Mouse (Mus musculus): ENCODE results near the gene Fkbp1a.

Fkbp1a gene

DNA sequence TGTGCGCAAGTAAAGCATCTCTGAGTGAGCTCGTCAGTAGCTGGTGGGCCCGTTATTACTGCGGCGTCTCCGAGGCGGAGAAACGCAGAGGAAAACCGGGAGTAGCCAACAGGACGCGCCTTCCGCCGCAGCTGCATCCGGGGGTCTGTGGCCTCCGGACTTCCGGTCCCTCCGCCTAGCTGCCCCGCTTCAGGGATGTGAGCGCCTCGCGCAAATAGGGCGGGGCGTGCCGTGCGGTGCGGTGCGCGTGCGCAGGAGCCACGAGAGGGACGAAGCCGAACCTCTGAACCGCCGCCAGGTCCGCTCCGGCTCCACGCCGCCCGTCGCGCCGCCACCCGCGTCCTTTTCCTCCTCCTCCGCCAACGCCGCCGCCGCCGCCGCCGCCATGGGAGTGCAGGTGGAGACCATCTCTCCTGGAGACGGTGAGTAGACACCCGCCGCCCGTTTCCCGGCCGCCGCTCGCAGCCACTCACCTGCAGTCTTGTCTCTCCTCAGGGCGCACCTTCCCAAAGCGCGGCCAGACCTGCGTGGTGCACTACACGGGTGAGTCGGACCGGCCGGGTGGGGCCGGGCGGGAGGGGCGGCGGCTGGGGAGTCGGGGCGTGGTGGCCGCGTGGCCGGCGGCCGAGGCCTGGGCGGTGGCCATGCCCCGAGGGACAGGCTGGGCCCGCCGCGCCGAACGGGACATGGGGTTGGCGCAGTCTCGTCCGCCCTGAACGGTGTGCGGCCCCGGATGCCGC lies at the start of gene Fkbp1a:
Fkbp1a (plus strand) TSS at position 161 of the 740 bp plus-strand sequence.
- peak; percentile 98 to 99 for DNase-seq

DNA sequence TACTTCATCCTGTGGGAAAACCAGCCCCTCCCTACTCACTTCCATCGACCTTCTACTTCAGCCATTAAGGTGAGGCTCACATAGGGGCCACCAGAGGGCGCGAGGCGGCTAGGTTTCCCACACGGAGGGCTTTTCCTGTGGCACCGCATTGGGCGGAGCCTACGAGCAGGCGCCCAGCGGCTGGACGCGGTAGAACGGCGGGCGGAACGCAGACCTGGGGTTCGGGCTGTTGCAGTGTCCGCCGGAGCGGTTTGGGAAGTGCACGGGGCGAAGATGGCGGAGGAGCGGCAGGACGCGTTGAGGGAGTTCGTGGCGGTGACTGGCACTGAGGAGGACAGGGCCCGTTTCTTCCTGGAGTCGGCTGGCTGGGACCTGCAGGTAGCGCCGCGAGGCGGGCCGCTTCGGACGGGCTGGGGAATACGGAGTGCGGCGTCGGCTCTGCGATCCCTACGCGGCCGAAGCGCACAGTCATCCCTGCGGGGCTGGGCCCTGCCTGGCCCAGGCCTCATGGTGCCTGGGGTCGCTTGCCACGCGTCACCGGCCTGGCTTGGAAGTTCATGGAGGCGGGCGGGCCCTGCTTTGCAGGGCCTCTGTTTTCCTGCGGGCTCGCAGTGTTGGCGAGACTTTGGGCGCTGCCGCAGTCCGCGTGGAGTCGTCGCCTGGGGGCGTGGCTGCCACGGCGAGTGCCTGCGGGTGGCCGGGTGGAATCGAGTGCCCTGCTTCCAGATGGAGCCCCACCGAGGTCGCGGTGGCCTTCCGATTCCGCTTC lies 48.1 kb upstream of the Fkbp1a start, which contains the start of gene Nsfl1c:
Nsfl1c (plus strand) TSS at position 148 of the 769 bp plus-strand sequence.
- DNase-seq: peak; percentile 96 to 97

GRCm38 (mm10) chr2:151498358-151498757 lies 43.9 kb upstream of the Fkbp1a start:
- no peak for DNase-seq

DNA sequence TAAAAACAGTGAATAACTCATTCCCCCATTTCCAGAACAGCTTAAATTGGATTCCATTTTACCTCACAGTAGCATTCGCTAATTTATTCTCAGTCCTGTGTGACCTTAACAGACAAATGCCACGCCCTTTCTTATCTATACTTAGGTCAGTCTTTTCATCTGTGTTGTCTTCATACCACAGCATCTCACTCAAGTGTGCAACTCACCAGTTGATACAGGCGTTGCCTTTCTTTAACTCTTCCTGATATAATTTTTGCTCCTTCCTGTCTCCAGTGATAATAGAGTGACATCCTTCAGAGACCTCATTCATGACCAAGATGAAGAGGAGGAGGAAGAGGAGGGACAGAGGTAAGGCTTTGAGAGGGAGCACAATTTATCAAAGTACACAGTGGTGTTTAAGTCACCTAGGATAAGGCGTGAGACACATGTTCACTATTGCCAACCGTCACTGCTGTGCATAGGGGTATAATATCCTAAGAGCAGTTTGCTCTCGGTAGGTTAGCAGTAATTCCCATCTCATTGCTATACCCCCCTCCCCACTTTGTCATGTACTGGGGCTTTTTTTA lies 41.8 kb upstream of the Fkbp1a start:
- no peak for DNase-seq

DNA sequence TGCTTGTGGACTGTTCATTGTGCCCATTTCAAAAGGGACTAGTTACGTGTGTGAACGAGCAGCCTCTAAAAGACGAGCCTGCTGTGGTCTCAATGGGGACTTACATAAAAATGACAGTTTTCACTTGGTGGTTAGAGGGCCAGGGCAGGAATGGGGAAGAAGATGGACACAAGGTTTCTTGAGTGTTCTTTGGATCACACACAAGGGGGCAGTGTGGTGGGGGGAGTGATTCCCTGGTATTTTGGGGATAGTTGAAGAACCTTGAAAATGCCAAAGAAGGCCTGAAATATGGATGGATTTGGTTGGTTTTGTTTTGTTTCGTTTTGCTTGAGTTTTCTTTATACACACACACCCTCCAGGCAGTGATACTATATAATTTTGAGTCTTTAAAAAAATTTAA lies 38.1 kb upstream of the Fkbp1a start:
- no peak for DNase-seq

DNA sequence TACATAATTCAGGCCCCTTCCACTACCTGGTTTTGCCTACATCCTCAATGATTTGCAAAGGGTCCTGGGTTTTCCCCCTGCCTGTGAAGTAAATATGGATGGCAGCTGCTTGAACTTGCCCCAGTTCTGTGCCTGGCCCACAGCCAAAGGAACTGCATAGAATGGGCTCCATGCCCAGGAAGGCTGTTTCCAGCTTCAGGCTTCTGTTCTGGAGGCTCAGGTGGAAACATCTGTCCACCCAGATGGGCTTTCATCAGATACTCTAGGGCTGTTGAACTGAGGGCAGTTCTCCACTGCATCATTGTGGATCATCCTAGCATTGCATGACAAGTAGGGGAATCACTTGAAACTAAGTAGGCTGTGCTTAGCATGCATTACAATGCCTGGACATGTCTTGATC lies 30.1 kb upstream of the Fkbp1a start:
- DNase-seq: peak; percentile 79 to 80

GRCm38 (mm10) chr2:151513525-151514285 lies 28.6 kb upstream of the Fkbp1a start:
- no peak for DNase-seq

DNA sequence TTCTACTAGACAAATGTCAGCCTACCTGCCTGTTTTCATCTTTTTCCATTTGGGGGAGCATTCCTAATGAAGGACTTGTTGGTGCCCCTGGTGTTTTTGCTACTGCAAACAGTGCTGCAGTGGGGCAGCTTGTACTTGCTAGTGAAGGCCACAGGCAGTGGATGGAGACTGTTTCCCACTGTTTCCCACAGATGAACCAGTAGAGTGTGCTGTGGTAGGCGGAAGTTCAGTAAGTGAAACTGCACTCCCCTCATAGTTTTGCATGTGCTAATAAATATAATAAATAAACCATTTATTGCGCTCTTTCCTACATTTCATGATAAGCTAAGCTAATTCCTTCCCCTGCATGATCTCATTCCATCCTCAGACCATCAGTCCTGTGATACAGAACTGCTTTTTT lies 23.3 kb upstream of the Fkbp1a start:
- no peak for DNase-seq

DNA sequence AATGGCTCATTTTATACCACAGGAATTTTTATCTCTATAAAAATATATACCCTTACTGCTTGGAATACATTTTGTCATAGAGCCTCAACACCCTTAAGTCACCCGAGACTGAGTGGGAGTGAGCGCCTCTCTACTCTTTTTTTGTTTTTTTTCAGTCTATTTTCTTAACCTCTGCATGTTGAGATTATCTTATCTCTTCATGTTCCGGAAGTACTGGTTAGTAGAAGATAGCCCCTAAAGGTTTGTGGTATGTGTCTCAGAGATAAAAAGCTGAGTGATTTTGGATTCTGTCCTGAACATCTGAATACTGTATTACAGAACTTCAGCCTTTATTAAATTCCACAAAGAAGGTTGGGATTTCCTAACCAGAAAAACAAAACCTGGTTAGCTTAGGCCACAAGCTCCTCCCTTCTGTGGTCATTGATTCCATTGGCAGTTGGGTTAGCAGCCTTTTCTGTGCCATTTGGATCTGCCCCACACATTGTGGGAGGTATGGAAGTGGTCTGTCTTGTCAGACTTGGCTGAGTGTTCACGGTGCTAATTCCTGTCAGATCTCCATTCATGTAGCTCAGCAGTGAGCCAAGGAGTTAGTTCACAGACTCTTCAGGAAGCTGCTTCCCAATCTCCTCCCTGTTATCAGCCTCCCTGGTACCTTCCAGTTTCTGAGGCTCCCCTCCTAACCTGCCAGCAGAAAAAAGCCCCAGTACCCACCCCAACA lies 17.8 kb upstream of the Fkbp1a start:
- no peak for DNase-seq

- DNase-seq: no peak
Observed at GRCm38 (mm10) chr2:151525520-151525919, 16.8 kb upstream of the Fkbp1a start.

DNA sequence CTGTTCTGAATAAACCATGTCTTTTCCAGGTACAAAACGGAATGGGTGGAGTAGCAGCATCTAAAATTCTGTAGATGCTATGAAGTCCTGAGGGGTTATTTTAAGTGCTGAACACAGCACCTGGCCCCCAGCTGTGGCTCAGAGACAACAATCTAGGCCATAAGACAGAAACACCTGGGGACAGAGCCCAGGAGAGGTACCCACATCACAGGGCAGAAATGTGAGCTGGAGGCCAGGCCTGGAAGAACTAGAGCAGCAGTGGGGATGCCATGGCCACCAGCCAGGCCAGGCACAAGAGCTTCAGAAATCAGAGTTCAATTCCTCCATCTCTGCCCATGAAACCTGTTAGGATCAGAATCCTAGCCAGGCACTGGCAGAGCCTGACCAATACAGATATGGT lies 14.2 kb upstream of the Fkbp1a start:
- DNase-seq: no peak

DNA sequence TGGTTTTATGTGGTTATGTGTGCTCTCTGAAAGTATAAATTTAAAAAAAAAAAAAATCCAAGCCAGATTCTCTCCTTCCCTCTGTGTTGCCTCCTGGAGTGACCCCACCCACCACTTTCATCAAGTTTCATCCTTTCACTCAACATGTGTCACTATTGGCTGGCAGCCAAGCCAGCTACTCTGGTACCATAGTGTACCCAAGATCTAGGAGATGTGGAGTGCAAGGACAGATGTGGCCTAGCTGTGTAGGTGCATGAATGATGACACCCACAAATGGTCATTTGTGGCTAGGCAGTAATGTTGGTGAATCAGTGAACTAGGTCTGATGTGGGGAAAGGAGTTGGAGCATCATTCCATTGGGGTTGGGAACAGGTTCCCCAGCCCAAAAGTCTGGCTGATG lies 13.1 kb upstream of the Fkbp1a start:
- DNase-seq: no peak

DNA sequence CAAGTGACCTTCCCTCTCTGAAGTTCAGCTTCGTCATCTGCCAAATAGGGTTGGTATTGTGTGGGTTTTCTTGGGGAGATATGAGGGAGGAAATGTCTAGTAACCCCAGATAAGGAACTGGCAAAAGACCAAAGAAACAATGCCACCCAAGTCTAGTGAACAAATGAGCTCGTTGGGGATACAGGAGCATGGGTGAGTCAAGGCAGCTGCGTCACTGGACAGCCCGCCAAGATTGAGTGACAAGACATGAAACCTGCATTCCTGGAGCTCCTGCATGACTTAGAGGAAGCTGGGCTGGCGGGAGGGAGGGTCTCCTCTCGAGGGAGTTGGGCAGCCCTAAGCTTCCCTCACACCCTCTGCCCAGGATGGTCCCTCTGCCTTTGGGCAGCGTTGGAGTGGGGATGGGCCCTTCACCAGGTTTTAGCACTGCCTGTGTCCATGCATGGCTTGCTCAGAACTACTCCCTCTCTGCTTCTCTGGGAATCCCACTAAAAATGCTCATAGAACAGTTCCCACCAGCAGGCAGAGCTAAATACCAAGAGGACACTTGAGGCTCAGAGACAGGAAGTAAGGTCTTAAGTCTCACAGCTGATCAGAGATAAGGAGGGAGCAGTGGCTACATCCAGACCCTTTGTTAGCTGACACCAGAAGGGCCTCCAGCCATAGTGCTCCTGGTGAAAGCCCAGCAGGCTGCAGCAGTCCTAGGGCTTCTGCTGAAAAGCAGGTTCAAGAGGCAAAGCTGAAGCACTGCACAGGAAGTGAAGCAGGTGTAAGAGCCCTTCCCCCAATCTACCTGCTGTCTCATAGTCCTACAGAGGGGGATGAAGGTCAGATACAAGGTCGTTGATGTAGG lies 11.7 kb upstream of the Fkbp1a start:
- no peak for DNase-seq

DNA sequence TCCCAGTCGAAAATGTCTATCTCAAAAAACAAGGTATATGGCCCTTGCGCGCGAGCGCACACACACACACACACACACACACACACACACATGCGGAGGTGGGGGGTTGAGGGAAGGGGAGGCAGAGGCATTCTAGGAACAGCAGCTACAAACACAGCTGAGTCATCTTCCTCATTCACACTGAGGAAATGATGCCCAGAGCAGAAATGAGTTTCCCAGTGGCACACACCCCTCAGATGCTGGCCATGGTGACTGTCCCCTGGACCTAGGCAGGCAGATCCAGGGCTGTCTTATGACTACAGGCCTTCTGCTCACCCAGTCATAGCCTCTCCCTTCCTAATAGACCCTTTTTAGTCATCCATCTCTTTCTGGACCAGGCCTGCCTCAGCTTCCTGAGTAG lies 8.7 kb upstream of the Fkbp1a start:
- DNase-seq: no peak

- no peak for DNase-seq
Observed at GRCm38 (mm10) chr2:151535961-151536617, 6.2 kb upstream of the Fkbp1a start.

DNA sequence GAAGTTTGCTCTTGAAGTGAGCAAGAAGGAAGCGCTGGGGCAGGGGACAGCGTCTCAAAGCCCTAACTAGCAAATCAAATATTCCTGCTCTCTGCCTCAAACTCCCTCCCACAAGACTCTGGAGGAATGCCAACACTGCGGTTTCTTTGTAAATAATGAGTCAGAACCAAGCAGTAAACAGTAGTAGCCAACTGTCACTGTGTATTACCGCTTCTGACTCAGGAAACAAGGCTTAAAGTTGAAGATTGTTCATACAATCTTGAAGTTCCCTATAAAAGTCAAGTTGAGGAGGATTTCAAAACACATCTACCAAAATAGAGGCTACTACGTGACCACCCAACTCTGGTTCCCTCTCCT lies 5.7 kb upstream of the Fkbp1a start:
- DNase-seq: peak; percentile 59 to 77

DNA sequence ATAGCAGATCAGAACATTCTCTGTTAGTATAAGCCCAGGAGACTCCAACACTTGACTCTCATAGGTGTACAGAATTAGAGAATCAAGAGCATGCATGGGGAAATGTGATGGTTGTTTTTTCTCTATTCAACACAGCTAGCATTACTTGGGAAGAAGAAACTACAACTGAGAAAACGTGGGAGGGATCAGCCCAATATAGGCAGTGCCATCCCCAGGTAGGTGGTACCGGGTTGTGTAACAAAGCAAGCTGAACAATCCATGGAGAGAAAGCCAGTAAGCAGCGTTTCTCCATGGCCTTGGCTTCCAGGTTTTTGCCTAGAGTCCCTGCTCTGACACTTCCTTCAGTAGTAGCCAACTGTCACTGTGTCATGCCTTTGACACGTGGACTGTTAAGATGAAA lies 3.6 kb upstream of the Fkbp1a start:
- DNase-seq: no peak

- DNase-seq: peak; percentile 79 to 83
Observed at GRCm38 (mm10) chr2:151543063-151543895, 996 bp downstream of the Fkbp1a start.

- no peak for DNase-seq
Observed at GRCm38 (mm10) chr2:151544673-151545072, 2.4 kb downstream of the Fkbp1a start.

GRCm38 (mm10) chr2:151546571-151546970 lies 4.3 kb downstream of the Fkbp1a start:
- no peak for DNase-seq

All from kidney, postnatal 25 days (tissue).